Mouse (Mus musculus) c-Kit-positive CD71-negative TER-119-negative erythroid progenitor cells, embryonic 14.5 days (primary cell): ENCODE data around the gene Ptpn14.
A peak's percentile ranks its signal among the peaks of the same experiment; 100 is the strongest.

Experiments used
- DNase-seq: peaks from one replicate; pipeline ENCODE4 v3.0.0-alpha.2; 2013; ENCODE audit warnings: low read depth

The Ptpn14 gene

GRCm38 (mm10) chr1:189770516-189770915 lies 42.4 kb downstream of the Ptpn14 start:
- no peak for DNase-seq

GRCm38 (mm10) chr1:189772707-189773106 lies 44.6 kb downstream of the Ptpn14 start:
- no peak for DNase-seq

GRCm38 (mm10) chr1:189774778-189775177 lies 46.7 kb downstream of the Ptpn14 start:
- no peak for DNase-seq

DNA sequence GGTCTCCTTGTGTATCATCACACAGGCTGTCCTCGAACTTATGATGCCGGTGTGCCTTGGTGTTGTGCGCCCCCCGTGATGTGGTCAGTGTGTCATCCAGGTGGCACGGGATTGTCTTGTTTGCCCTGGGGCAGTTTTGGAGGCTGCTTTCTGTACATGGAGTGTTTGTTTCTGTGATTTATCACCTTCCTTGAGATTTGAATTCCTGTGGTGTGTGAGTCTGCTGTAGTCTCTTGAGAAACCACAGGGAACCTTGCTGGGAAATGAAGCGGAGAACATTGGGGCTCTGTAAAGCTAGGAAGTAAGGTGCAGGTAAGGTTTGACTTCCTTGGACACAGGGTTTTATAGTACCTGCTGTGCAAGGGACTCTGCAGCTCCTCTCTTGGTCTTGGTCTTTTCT lies 49.1 kb downstream of the Ptpn14 start:
- DNase-seq, result no peak

DNA sequence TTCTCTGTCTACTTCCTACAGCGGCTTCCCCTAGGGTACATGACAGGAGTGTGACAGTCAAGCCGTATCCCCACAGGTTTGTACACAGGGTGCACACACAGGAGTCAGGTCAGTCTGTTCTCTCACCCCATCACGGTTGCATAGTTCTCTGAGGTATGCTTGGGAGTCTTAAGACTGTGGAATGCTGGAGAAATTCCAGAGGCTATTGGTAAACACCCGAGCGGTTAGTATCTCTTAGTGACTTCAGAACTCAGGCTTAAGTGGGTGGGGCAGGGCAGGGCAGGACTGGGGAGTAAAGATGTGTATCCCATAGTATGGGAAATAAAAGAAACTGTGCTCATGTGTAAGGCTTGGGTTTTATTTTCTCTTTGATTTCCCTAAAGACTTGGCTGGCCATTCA lies 50.3 kb downstream of the Ptpn14 start:
- no peak for DNase-seq

DNA sequence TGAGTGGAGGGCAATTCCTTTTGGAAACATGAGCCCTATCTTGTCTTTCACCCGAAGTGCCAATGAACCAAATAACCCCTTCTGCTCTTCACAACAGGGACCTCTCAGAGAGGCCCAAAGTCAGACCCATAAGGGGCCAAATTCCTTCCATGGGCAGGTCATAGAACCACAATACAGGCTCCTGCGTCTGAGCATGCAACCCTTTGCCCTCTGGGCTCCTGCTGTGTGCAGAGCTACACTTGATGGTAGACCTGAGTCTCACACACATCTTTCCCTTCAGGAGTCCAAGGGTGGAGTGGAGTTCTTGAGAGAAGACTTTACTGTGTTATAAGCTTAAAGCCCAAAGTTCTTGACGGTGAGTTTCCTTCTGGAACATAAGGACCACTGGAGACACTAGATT lies 51.2 kb downstream of the Ptpn14 start:
- DNase-seq, result no peak

DNA sequence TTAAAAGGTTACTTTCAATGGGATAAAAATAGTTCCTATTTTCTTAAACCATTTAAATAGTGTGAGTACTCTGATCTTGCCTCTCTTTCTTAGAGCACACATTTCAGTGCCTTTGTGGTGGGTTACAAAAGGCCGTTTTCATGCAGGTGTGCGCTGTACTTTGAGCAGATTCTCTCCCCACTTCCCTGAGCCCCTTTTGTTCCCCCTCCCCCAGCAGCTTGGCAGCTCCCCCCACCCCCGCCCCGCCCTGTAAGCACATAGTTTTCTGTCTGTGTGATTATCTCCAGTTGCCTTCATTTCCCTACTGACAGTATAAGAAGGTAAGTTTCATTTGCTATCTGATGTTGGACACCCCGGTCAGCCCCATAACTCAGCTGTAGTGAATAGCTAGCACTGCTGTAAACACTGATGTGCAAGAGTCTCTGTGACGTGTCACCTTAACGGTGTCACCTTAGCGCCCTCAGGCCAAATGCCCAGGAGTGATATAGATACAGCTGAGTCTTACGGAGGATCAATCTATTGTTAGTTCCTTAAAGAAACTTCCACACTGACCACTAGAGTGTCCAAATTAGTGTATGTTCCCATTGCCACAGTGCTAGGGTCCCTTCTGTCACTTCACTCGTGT lies 53.8 kb downstream of the Ptpn14 start:
- DNase-seq, result no peak

DNA sequence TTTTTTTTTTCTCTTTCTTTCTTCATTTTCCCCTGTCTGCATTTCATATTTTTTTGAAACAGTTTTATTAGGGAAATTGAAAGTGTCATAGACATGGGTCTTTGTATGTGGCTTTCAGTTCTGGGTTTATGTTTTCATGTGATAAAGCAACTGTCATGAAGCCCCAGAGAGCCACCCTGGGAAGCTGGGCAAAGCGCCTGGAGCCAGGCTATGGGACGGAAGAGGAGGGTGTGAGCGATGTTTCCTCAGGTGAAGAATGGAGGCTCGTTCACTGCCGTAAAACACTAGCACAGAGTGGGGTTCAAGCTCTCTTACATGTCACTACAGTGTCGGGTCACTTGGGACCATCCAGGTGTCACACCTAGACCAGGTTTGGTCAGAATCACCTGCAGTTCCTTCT lies 54.6 kb downstream of the Ptpn14 start:
- DNase-seq, result no peak

- no peak for DNase-seq
Observed at GRCm38 (mm10) chr1:189784503-189784902, 56.4 kb downstream of the Ptpn14 start.

DNA sequence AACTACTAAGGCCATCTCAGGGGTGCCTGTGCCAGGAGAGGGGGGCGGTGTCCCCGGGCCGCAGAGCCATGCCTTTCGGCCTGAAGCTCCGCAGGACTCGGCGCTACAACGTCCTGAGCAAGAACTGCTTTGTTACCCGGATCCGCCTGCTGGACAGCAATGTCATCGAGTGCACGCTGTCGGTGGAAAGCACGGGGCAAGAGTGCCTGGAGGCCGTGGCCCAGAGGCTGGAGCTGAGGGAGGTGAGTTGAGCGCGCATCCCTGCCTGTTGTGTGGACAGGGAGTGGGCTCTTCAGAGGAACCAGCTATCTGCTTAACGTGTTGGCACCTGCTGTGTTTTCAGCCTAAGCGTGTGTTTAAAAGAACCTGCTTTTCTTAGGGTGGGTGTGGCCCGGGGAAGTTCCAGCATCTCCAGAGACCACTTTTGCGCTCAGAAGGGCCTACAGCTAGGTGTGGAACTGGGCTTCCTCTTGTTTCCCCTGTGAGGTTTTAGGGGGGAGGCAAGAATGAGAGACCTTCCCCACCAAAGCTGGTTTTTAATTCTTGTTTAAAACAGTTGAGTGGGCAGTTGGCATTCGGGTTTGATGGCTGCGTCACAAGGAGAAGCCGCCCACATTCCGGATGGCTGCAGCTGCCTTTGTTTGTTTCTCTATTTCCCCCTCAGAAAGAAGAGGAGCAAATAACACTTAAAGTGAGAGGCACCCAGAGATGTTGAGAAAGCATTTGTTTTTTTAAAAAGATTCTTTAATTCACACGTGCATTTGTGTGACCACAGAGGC lies 58.8 kb downstream of the Ptpn14 start:
- DNase-seq, result no peak

- no peak for DNase-seq
Observed at GRCm38 (mm10) chr1:189789545-189789944, 61.5 kb downstream of the Ptpn14 start.

DNA sequence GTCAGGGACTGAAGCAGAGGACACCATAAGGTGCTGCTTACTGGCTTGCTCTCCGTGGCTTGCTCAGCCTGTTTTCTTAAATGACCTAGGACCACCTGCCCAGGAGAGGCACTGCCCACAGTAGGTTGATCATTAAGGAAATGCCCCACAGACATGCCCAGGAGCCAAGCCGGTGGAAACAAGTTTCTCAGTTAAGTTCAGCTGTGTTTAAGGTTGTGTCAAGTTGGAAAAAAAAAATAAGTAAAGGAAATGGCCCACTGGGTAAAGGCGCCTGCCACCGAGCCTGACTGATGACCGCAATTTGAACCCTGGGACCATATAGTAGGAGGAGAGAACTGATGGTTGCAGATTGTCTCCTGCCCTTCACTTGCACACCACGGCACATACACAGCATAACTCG lies 62.6 kb downstream of the Ptpn14 start:
- DNase-seq, result no peak

GRCm38 (mm10) chr1:189791534-189792217 lies 63.6 kb downstream of the Ptpn14 start:
- DNase-seq, result no peak

DNA sequence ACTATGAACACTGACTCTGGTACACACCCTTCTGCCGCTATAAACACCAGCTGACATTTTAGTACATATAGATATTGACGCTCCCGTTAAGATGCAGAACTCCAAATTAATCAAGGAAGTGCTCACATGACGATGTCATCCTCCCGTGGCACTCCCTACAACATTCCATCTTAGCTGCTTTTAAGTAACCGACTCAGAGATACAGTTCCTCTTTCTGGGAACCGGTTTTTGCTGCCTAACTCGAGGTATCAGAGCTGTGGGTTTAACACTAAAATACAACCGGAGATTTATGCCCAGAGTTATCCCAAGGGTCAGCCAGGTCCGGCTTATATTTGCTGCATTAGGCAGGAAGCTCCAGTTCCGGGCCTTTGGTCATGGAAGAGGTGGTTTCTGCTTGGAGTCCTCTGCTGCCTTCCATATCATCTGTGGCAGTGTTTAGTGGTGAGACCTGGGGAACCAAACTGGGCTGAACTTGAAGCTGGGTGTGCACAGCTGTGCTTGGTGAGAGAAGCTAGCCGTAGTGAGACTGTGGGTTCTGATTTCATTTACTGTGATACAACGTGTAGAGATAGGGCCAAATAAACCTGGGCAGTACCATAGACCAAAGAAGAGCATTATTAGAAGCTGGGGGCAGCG lies 64.6 kb downstream of the Ptpn14 start:
- no peak for DNase-seq

- DNase-seq, result peak; percentile 19
Observed at GRCm38 (mm10) chr1:189798949-189799348, 70.9 kb downstream of the Ptpn14 start.

DNA sequence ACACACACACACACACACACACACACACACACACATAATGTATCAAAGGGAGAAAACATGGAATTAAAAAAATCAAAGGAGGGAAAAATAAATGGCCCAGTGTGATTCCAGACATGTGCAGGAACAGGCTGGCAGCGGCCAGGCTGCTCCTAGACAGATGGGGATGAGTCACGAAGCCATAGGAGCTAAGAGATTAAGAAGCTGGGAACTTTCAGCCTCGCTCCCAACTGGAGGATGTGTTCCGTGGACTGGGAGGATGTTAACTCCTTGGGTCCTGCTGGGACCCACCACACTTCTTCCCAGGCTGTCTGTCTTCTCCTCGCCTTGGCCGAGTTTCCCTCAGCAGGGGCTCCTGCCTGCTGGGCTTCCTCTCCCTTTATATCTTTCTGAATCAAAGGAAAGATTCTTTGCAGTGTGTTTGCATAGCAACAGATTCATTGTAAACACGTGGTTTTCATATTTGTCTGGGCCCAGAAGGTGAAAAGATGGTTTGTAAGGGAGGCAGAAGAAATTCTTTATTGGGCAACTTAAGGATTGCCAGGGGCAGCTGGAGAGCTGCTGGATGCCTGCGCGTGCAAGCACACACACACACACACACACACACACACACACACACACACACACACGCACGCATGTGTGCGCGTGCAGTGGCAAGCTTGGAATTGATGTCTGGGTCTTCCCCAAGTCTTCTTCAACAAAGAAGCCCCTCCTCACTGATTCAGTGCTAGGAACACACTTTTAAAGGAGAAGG lies 72.3 kb downstream of the Ptpn14 start:
- no peak for DNase-seq

- no peak for DNase-seq
Observed at GRCm38 (mm10) chr1:189801303-189801702, 73.2 kb downstream of the Ptpn14 start.

DNA sequence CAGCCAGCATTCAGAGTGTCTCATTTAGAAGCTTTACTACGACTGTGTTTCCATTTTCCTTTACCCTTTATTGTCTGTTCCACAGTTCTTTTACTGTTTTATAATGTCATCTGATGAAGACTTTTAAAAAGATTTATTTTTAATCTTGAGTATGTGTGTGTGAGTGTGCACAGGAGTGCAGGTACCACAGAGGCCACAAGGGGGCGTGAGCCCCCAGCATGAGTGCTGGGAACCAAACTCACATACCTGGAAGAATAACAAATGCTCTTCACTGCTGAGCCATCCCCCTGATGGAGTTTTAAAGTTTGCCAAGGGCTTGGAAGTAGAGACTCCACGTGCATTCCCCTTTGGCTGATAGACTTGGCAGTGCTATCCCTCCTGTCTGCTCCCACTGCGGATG lies 74.5 kb downstream of the Ptpn14 start:
- no peak for DNase-seq

- DNase-seq, result no peak
Observed at GRCm38 (mm10) chr1:189803742-189804141, 75.7 kb downstream of the Ptpn14 start.

- DNase-seq, result no peak
Observed at GRCm38 (mm10) chr1:189806533-189807297, 78.6 kb downstream of the Ptpn14 start.

- DNase-seq, result no peak
Observed at GRCm38 (mm10) chr1:189808015-189808414, 79.9 kb downstream of the Ptpn14 start.
